In genomic region chr15:89195690-89196312, GRCm38 (mm10) we compare ENCODE assay signal across 8 mouse cellular contexts. TPM values are rescaled to one million over a fixed set of nuclear protein-coding genes. Genes with fewer than 3 reads are reported as not detected.
DNase-seq lines count a peak whose midpoint lies in the region; ATAC-seq and TF ChIP-seq lines count a peak whose summit lies in the region.

No protein-coding gene starts in this region.

- H3K9ac ChIP-seq in forebrain, embryonic 14.5 days (ENCODE audit: low read length), result peak overlapping the region; percentile 97
- H3K9ac ChIP-seq in lung, embryonic 15.5 days, result peak overlapping the region; percentile 97

- peak; percentile 87 for DNase-seq in ES-CJ7 (ENCODE audit: low read depth, low spot score)
- peak; percentile 92 for DNase-seq in forebrain, embryonic 14.5 days (ENCODE audit: low spot score)
- DNase-seq in heart, postnatal 14 days, result peak; percentile 92 to 94
- peak; percentile 90 to 93 for DNase-seq in layer of hippocampus, adult 2 months (ENCODE audit: low spot score in 2 of 2)
- DNase-seq in ovary, adult 18-20 months (ENCODE audit: low spot score), result peak; percentile 89
- peak; percentile 81 for DNase-seq in thymus, postnatal 0 days (ENCODE audit: low spot score)

- WGBS in forebrain, embryonic 14.5 days, result under 1% methylated on average over 25 of the region's 25 CpGs
- WGBS in lung, embryonic 15.5 days, result under 1% methylated on average over 25 of the region's 25 CpGs

- no peaks in the 10 kb centered on the region for H3K9me3 ChIP-seq in forebrain, embryonic 14.5 days (replicated peaks; ENCODE audit: control insufficient read depth, low read length)
- no peaks in the 10 kb centered on the region for H3K9me3 ChIP-seq in lung, embryonic 15.5 days

- no peak for TF ChIP-seq CTCF in layer of hippocampus, adult 2 months (conservative IDR thresholded peaks at IDR 0.05)

- peak; percentile 84 for ATAC-seq in cerebellum, adult (ENCODE audit: insufficient number of reproducible peaks, low FRiP score, low TSS enrichment)
- ATAC-seq in forebrain, embryonic 14.5 days, result peak; percentile 94
- ATAC-seq in lung, embryonic 15.5 days (ENCODE audit: borderline replicate concordance, extremely low read depth, low FRiP score, low TSS enrichment), result peak; percentile 96

- peak overlapping the region; percentile 73 for H3K4me2 ChIP-seq in forebrain, embryonic 14.5 days (ENCODE audit: low read length)
- H3K4me2 ChIP-seq in lung, embryonic 15.5 days, result peak overlapping the region; percentile 78

- H3K27ac ChIP-seq in forebrain, embryonic 14.5 days (ENCODE audit: low read depth, low read length), result peak overlapping the region; percentile 98
- peak overlapping the region; percentile 100 for H3K27ac ChIP-seq in layer of hippocampus, adult 2 months
- H3K27ac ChIP-seq in lung, embryonic 15.5 days, result peak overlapping the region; percentile 98

- no peaks in the 10 kb centered on the region for H3K27me3 ChIP-seq in forebrain, embryonic 14.5 days (replicated peaks; ENCODE audit: control insufficient read depth, insufficient read depth, low read length)
- H3K27me3 ChIP-seq in lung, embryonic 15.5 days, result no peaks in the 10 kb centered on the region

- intact Hi-C loops in heart, postnatal 14 days (cut with DNase I), result loop anchor here (2.0 to 5.0 kb wide), 2 partner anchors 13 to 38 kb away; no protein-coding TSS in a partner anchor

- H3K36me3 ChIP-seq in forebrain, embryonic 14.5 days (ENCODE audit: control insufficient read depth, insufficient read depth, low read length), result peaks cover 2% of the 10 kb centered on the region; the same call in 1 of the 2 replicates
- no peaks in the 10 kb centered on the region for H3K36me3 ChIP-seq in lung, embryonic 15.5 days

- peaks cover 11% of the 10 kb centered on the region for H3K4me1 ChIP-seq in forebrain, embryonic 14.5 days (ENCODE audit: control insufficient read depth, insufficient read depth, low read length)
- H3K4me1 ChIP-seq in lung, embryonic 15.5 days, result peaks cover 16% of the 10 kb centered on the region

- H3K4me3 ChIP-seq in forebrain, embryonic 14.5 days (ENCODE audit: low read depth, low read length), result peak overlapping the region; percentile 92
- peak overlapping the region; percentile 90 for H3K4me3 ChIP-seq in layer of hippocampus, adult 2 months
- peak overlapping the region; percentile 90 for H3K4me3 ChIP-seq in lung, embryonic 15.5 days

RNA-seq across cellular contexts. Expression of gene Dennd6b, which starts 0.5 kb away (rescaled TPM):
- 39.0 and 49.2 TPM in 2 replicates for polyA plus RNA-seq in forebrain, embryonic 14.5 days (2014; fragmentation: Nextera tagmentation; extraction: Ambion mirVana)
- total RNA-seq in heart, postnatal 14 days (2021), result 10 to 100 TPM in 1 of 2 experiments, 1 to 10 TPM in 1; 9.7 to 10.1 TPM
- 10 to 100 TPM; 39.6 to 41.5 TPM for total RNA-seq in layer of hippocampus, adult 2 months (2021)
- polyA plus RNA-seq in lung, embryonic 15.5 days (2015; fragmentation: Nextera tagmentation; extraction: Ambion mirVana), result 11.0 and 11.8 TPM in 2 replicates
- 13.5 and 14.2 TPM in 2 replicates for polyA plus RNA-seq in thymus, postnatal 0 days (2015; fragmentation: Nextera tagmentation; extraction: Ambion mirVana)

RNA-seq across cellular contexts. Expression of gene Plxnb2, which starts 15.2 kb away (rescaled TPM):
- 101 TPM in 2 replicates for polyA plus RNA-seq in forebrain, embryonic 14.5 days (2014; fragmentation: Nextera tagmentation; extraction: Ambion mirVana)
- total RNA-seq in heart, postnatal 14 days (2021), result 100 to 1,000 TPM in 1 of 2 experiments, 10 to 100 TPM in 1; 98.2 to 101 TPM
- total RNA-seq in layer of hippocampus, adult 2 months (2021), result 10 to 100 TPM; 49.7 to 59.1 TPM
- polyA plus RNA-seq in lung, embryonic 15.5 days (2015; fragmentation: Nextera tagmentation; extraction: Ambion mirVana), result 123 and 128 TPM in 2 replicates
- 19.0 and 19.4 TPM in 2 replicates for polyA plus RNA-seq in thymus, postnatal 0 days (2015; fragmentation: Nextera tagmentation; extraction: Ambion mirVana)

RNA-seq across cellular contexts. Expression of gene Ppp6r2, which starts 15.6 kb away (rescaled TPM):
- polyA plus RNA-seq in forebrain, embryonic 14.5 days (2014; fragmentation: Nextera tagmentation; extraction: Ambion mirVana), result 69.4 and 77.1 TPM in 2 replicates
- total RNA-seq in heart, postnatal 14 days (2021), result 10 to 100 TPM; 57.8 to 61.2 TPM
- 100 to 1,000 TPM; 170 to 172 TPM for total RNA-seq in layer of hippocampus, adult 2 months (2021)
- polyA plus RNA-seq in lung, embryonic 15.5 days (2015; fragmentation: Nextera tagmentation; extraction: Ambion mirVana), result 24.5 and 28.5 TPM in 2 replicates
- polyA plus RNA-seq in thymus, postnatal 0 days (2015; fragmentation: Nextera tagmentation; extraction: Ambion mirVana), result 30.8 and 38.2 TPM in 2 replicates

RNA-seq across cellular contexts. Expression of gene Mapk11, which starts 46.4 kb away (rescaled TPM):
- 28.1 and 30.1 TPM in 2 replicates for polyA plus RNA-seq in forebrain, embryonic 14.5 days (2014; fragmentation: Nextera tagmentation; extraction: Ambion mirVana)
- 1 to 10 TPM; 2.3 to 3.7 TPM for total RNA-seq in heart, postnatal 14 days (2021)
- total RNA-seq in layer of hippocampus, adult 2 months (2021), result 10 to 100 TPM; 21.6 to 25.8 TPM
- polyA plus RNA-seq in lung, embryonic 15.5 days (2015; fragmentation: Nextera tagmentation; extraction: Ambion mirVana), result 10.0 and 12.6 TPM in 2 replicates
- polyA plus RNA-seq in thymus, postnatal 0 days (2015; fragmentation: Nextera tagmentation; extraction: Ambion mirVana), result 4.9 and 5.6 TPM in 2 replicates

RNA-seq across cellular contexts. Expression of gene Mapk12, which starts 55.3 kb away (rescaled TPM):
- 4.8 and 5.1 TPM in 2 replicates for polyA plus RNA-seq in forebrain, embryonic 14.5 days (2014; fragmentation: Nextera tagmentation; extraction: Ambion mirVana)
- total RNA-seq in heart, postnatal 14 days (2021), result 10 to 100 TPM; 16.8 to 18.7 TPM
- 1 to 10 TPM; 4.4 to 5.6 TPM for total RNA-seq in layer of hippocampus, adult 2 months (2021)
- polyA plus RNA-seq in lung, embryonic 15.5 days (2015; fragmentation: Nextera tagmentation; extraction: Ambion mirVana), result 12.5 and 13.4 TPM in 2 replicates
- 1.2 TPM in 2 replicates for polyA plus RNA-seq in thymus, postnatal 0 days (2015; fragmentation: Nextera tagmentation; extraction: Ambion mirVana)

Comparison
In these comparisons a context has a peak if more than half of its experiments do, and no peak if none do; other contexts are left out.
1. Peak in every context shown above with its lines: DNase-seq, ATAC-seq, H3K4me3 ChIP-seq and H3K27ac ChIP-seq.